Mouse (Mus musculus): ENCODE data around the gene Tex35.

Gene Tex35

GRCm38 (mm10) chr1:157081999-157082398 is 26.5 kb downstream of the Tex35 start:
- in situ Hi-C loops (cut with MboI, MseI) = no loop called here

DNA sequence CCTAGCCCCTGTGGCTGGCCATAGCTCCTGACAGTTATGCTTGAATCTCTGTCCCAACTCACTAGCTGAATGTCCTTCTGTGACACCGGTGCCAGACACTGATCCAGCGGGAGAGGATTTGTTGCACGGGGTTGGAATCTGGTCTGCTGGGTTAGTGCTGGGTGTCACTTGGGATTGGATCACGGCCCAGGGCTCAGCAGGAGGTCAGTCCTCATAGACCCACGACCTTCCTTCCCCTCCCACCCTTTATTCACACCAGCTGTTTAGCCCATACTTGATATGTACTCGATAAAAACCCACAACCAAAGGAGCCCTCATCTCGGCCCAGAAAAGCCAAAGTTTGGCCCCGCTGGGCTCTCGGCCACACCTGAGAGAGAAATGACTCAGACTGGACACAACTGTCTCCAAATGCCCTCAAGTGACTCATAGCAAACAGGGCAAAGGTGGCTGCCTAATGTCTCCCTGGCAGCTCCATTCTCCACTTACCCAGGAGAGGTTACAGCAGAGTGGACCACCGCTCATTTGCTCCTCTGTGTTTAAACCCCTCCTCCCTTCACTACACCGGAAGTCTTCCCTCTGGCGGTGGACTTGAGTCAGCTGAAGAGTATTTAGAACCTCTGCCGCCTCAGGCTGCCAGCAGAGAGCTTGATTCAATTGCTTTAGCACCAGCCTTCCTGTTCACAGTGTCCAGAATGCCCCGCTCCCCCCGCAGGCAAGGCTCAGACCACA is 27.2 kb downstream of the Tex35 start:
- in situ Hi-C loops (cut with MboI, MseI) = no loop called here

- in situ Hi-C loops (cut with MboI, MseI) = no loop called here
Measured at GRCm38 (mm10) chr1:157080071-157080470, 28.4 kb downstream of the Tex35 start.

GRCm38 (mm10) chr1:157079384-157080025 is 29.0 kb downstream of the Tex35 start:
- in situ Hi-C loops (cut with MboI, MseI) = loop anchor here (5.0 kb wide), 2 partner anchors 162 to 337 kb away; no protein-coding TSS in a partner anchor

DNA sequence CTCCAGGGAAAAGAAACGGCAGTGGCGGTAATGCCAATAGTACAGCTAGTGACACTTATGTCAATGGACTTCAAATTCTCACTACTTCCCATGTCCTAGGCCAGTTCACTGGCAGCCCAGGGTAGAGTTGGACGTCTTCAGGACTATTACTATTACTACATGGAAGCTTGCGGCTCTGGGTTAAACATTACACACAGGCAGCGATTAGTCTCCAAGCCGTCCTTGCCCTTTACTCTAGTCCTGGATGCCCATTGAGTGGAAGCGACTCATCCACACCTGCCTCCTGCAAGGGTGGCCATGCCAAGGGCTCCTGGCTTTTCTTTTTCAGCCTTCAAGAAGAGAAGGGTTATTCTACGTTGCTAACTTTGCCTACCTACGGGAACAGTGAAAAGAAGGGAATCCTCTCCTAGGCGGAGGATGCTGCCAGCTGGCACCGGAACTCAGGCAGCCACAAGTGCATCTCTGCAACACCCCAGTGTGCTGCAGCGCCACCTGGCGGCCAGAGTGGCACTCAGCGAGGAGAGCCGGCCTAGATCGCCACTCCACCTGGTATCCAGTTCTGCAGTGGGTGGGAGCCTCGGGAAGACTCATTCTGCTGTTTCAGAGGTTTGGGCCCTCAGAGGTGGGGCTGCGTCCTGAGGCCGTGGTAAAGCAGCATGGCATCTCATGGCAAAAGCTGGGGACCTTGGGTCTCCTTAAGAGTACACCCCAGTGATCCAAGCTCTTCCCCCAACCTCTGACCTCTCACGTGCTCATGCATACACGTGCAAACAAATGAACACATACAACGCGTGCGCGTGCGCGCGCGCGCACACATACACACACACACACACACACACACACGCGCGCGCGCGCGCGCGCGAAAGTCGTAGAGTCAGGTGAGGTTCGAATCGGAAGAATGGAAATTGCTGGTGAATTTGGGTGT is 31.4 kb downstream of the Tex35 start:
- in situ Hi-C loops (cut with MboI, MseI) = loop anchor here (5.0 kb wide), 2 partner anchors 160 to 335 kb away; no protein-coding TSS in a partner anchor

- in situ Hi-C loops (cut with MboI, MseI) = loop anchor here (5.0 kb wide), 2 partner anchors 159 to 334 kb away; no protein-coding TSS in a partner anchor
Measured at GRCm38 (mm10) chr1:157076257-157076656, 32.2 kb downstream of the Tex35 start.

DNA sequence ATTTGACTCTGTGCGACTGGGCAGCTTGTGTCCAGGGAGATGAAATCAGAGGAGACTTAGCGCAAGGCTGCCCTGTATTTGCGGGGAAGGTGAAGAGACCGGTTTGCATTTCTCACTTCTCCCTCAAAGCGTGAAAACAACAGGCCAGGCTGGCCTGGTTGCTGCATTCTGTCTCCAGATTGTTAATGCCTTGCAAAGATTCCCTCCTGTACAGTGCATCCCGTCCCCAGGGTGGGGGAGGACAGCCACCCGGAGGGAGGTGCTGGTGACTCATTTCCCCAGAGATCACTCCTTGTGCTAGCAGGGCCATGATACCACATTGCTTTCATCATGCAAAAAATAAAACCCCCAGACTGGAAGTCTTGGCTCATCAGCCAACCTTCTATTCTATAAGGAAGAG is 33.5 kb downstream of the Tex35 start:
- in situ Hi-C loops (cut with MboI, MseI) = loop anchor here (5.0 kb wide), 2 partner anchors 158 to 333 kb away; no protein-coding TSS in a partner anchor

GRCm38 (mm10) chr1:157074371-157074770 is 34.1 kb downstream of the Tex35 start:
- in situ Hi-C loops (cut with MboI, MseI) = no loop called here

DNA sequence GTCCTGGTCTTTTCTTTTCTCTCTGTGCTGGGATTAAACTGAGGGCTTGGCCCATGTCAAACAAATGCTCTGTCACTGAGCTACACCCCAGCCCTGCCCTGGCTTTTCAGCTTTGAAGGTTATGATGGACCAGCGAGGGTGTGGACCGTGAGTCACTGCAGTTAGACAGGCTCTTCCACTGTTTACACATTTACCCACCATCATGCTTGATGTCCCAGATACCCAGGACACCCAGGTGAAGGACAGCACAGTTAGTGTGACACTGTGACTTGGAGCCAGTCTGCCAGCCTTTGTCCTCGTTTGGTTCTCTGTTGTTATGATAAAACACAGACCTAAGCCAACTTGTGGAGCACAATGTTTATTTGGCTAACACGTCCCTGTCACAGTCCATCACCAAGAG is 34.9 kb downstream of the Tex35 start:
- in situ Hi-C loops (cut with MboI, MseI) = no loop called here

DNA sequence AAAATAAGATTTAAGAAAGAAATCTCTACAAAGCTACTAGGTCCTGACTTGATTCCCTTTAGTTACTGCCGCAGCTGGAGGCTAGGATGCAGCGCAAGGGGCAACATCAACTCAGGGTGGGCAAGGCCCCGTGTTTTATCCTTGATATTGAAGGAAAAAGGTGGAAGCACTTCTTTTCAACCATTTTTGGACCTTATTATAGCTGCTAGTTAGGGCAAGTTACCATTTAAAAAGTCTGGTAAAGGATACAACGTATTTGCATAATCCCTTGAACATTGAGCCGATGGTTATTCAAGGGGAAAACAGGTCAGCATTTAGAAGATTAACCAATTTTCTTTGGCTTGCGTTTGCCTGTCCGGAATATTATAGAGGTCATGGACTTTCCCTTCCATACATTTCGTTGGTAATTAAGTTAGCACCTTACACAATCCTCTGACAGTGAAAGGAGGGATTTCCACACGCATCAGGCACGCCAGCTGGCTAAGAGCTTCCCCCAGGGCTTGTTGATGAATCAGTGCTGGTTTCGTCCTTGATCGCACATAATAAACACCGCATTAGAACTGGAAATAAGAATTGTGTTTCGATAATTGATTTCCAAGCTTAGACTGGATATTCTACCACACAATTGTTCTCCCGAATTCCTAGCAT is 39.2 kb downstream of the Tex35 start:
- in situ Hi-C loops (cut with MboI, MseI) = no loop called here

DNA sequence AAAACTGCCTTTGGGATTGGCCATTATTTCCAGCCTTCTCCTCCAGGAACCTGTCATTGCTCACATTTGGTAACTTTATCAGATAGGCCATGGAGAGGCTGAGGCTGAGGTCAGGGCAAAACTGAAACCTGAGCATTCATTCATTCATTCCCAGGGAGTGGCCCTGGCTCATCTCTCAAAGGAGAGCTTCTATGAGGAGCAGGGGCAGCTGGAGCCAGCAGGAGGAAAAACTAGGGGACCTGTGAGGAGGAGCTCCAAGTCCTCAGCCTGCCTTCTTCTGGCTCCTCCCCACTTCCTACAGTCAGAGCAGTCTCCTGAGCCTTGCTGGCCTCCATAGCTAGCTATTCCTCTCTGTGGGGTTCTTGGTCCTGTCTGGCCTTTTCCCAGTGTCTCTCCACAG is 40.2 kb downstream of the Tex35 start:
- in situ Hi-C loops (cut with MboI, MseI) = no loop called here

DNA sequence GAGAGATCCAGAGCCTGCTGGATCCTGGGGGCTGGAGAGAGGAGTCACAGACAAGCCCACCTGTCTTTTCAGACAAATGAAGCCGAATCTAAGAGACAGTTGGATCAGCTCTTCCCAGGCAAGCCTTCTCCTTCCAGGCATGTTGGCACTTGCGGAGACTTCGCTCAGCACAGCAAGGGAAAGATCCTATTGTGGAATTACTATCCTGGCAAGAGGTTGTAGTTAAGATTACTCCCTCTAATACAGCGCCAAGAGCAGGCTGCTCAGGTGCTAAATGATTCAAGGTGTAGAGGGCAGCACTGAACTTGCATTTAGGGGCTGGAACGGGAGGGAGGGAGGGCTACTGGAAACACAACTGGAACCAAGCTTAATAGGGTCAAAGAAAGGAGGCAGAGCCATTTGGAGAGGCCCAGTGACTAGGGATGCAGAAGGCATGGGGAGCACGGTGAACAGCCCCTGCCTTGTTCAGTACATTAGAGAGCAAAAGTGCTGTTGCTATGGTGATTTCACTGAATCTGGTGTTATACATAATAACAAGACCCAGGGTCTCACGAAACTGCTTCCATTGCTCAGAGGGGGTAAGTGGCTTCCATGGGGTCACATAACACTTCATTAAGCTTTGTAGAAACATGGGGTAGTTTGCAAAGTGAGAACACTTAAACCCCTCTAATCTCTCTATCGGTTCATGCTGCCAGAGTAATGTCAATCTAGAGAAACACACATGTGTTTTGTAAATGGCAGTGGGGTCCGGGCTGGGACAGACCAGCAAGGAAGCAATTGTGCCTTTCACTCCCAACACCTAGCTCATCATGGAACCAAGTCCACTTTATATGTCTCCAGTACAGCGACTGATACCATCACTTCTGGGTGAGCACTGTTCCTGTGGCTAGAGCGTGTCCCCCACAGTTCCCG is 42.4 kb downstream of the Tex35 start:
- in situ Hi-C loops (cut with MboI, MseI) = no loop called here

- in situ Hi-C loops (cut with MboI, MseI) = no loop called here
Measured at GRCm38 (mm10) chr1:157063318-157064115, 45.0 kb downstream of the Tex35 start.

DNA sequence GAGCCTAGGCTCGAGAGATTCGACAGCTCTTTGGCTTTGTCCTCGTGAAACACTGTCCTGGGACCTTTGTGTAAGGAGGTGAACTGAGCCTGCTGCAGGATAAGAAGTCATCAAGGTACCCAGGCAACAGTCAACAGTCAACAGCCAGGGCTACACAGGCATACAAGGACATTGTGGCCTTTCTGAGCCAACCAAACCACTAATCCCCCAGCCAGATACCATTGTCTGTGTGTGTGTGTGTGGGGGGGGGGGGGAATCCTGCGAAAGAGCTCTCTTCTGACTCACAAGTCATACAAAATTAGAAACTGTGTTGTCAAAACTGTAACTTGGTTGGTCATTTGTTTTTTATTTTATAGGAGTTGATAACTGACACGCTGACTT is 46.0 kb downstream of the Tex35 start:
- in situ Hi-C loops (cut with MboI, MseI) = no loop called here

GRCm38 (mm10) chr1:157061800-157062444 is 46.6 kb downstream of the Tex35 start:
- in situ Hi-C loops (cut with MboI, MseI) = no loop called here

- in situ Hi-C loops (cut with MboI, MseI) = no loop called here
Measured at GRCm38 (mm10) chr1:157061170-157061569, 47.3 kb downstream of the Tex35 start.

DNA sequence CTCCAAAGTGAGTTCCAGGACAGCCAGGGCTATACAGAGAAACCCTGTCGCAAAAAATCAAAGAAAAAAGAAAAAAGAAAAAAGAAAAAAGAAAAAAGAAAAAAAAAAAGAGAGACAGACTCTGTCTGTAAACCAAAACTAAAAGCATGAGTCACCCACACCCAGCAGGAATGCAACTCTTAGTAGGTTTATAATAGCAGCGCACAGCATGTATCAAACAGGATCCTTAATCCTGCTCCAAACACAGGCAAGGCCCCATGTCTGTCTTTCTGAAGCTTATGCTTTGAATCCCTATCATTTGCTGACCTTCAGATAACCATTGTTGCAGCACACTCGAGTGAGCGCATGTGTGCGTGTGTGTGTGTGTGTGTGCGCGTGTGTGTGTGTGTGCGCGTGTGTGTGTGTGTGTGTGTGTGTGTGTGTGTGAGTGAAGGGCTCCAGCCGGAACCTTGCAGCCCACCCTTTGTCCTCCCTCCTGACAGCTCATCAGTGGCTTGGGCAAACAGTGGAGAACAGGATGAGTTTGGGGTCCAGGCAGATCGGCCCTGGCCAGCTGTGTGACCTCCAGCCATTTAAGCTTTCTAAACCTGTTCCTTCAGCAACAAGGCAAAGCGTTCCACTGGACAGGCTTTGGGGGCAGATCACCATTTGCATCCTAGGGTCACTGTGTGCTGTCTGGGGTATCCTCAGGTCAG is 47.9 kb downstream of the Tex35 start:
- in situ Hi-C loops (cut with MboI, MseI) = no loop called here

- in situ Hi-C loops (cut with MboI, MseI) = no loop called here
Measured at GRCm38 (mm10) chr1:157055901-157056300, 52.6 kb downstream of the Tex35 start.
